Mouse (Mus musculus): ENCODE results near the gene Wdr41. TPM values are rescaled to one million over a fixed set of nuclear protein-coding genes. Genes with fewer than 3 reads are reported as not detected.

The Wdr41 gene
- 20.8 and 22.2 TPM in 2 replicates for polyA plus RNA-seq (2015; fragmentation: Nextera tagmentation; extraction: Ambion mirVana)

DNA sequence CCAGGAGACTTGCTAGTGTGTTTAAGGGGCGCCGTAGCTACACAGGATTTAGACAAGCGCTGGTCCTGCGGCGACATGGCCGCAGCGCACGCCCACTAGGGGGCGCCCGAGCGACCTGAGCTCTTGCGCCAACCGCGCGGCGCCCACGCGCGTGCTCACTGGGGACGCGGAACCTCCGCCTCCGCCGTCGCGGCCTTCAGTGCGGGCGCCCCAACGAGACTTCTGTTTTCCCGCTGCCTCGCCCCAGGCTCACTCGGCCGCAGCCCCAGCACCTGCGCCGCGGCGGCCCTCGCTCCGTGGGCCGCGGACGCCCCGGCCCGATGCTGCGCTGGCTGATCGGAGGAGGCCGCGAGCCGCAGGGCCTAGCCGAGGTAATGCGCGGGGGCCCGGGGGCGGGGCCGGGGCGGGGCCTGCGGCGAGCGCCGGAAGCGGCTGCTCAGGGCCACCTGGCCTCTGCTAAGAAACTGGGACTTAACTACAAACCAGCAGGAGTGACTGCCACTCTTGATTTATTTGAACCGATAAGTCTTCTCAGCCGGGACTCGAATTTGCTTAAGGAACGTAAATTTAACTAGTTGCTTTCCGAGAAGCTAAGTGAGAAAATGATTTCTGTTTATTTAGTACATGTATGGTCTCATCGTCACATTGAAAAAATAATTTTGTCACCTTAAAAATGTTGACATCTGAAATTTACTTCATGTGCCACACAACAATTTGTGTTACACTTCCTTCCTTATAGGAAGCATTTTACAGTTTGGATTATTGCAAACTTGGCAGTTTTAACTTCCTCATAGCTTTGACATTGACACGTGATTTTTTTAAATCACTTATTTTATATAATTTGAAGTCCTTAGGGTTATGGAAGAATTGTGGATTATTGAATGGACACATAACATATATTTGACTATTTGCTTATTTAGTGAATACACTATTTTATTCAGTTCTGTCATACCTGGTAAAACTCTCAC is at the start of gene Wdr41:
Gene Wdr41 (plus strand): TSS at position 126 of the 968 bp plus-strand sequence.
- H3K27ac ChIP-seq, result peak within 1 kb of the TSS; percentile 99
- peaks cover 15% of the 10 kb centered on the region for H3K4me1 ChIP-seq
- H3K4me2 ChIP-seq (replicated peaks), result peak within 1 kb of the TSS; percentile 56
- H3K36me3 ChIP-seq, result peaks cover 7% of the 10 kb centered on the region; the same call in 1 of the 2 replicates
- ATAC-seq (ENCODE audit: low FRiP score, low read depth), result peak; percentile 97
- peak within 1 kb of the TSS; percentile 94 for H3K9ac ChIP-seq
- H3K4me3 ChIP-seq, result peak within 1 kb of the TSS; percentile 68
- H3K9me3 ChIP-seq, result no peaks in the 10 kb centered on the region
- no peaks in the 10 kb centered on the region for H3K27me3 ChIP-seq
- WGBS, result 2% methylated on average over 68 of the region's 68 CpGs

GRCm38 (mm10) chr13:94928086-94928485 is 48.1 kb upstream of the Wdr41 start:
- Histone ChIP-seq H3K27ac (no peak overlapping the region), H3K4me3 (no peak overlapping the region), H3K27me3 (peaks cover 22% of the 10 kb centered on the region), H3K4me1 (no peaks in the 10 kb centered on the region; the same call in 1 of the 2 replicates), H3K9me3 (no peaks in the 10 kb centered on the region), H3K4me2 (replicated peaks) (no peak overlapping the region), H3K36me3 (no peaks in the 10 kb centered on the region), H3K9ac (no peak overlapping the region)
- ATAC-seq (ENCODE audit: low FRiP score, low read depth), result no peak
- WGBS, result 82% methylated on average over 3 of the region's 3 CpGs

- Histone ChIP-seq H3K36me3 (no peaks in the 10 kb centered on the region), H3K4me2 (replicated peaks) (no peak overlapping the region), H3K4me1 (no peaks in the 10 kb centered on the region), H3K9ac (no peak overlapping the region), H3K4me3 (no peak overlapping the region), H3K27me3 (peaks cover 14% of the 10 kb centered on the region; the same call in 1 of the 2 replicates), H3K27ac (no peak overlapping the region), H3K9me3 (no peaks in the 10 kb centered on the region)
- WGBS, result 71% methylated on average over 5 of the region's 5 CpGs
- no peak for ATAC-seq (ENCODE audit: low FRiP score, low read depth)
Measured at GRCm38 (mm10) chr13:94938418-94938817, 37.7 kb upstream of the Wdr41 start.

DNA sequence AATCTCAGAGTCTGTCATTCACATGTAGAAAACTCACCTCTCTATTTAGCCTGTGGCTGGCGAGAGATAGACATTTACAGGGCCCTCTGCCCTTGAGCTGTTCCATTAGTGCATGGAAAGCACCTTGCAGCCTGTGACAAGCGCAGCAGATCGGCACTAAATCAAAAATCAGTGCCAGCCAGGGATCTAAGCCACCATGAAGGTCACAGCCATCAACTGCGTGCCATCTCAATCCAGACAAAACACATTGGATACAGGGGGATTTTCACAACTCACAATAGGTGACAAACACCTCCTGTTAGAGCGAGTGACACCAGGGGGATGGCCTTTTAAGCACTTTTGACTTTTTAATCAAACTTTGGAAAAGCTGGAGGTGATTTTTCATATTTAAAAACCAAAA is 36.0 kb upstream of the Wdr41 start:
- Histone ChIP-seq H3K9me3 (no peaks in the 10 kb centered on the region), H3K4me3 (no peak overlapping the region), H3K27ac (no peak overlapping the region), H3K4me1 (no peaks in the 10 kb centered on the region), H3K9ac (no peak overlapping the region), H3K4me2 (replicated peaks) (no peak overlapping the region), H3K27me3 (peaks cover 14% of the 10 kb centered on the region; the same call in 1 of the 2 replicates), H3K36me3 (no peaks in the 10 kb centered on the region)
- WGBS, result 65% methylated on average over 5 of the region's 5 CpGs
- ATAC-seq (ENCODE audit: low FRiP score, low read depth), result no peak

DNA sequence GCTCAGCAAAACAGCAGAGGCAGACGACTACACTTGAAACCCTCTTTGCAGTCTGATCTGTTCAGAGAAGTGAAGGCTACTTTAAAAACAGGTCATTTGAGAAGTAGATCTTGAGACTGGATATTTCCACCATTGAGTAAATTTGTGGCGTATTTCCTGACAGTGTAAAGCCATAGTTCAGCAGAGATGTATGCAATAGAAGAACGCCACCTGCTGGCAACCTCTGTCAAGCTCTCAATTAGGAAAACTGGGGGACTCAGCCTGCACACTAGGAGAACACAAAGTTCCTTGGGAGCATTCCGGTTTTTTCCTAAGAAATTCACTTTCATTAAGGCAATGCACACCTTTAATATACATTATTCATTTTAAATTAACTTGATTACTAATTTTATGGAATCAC is 34.9 kb upstream of the Wdr41 start:
- H3K4me3 ChIP-seq, result no peak overlapping the region
- no peak overlapping the region for H3K27ac ChIP-seq
- no peaks in the 10 kb centered on the region for H3K9me3 ChIP-seq
- peaks cover 14% of the 10 kb centered on the region; the same call in 1 of the 2 replicates for H3K27me3 ChIP-seq
- ATAC-seq (ENCODE audit: low FRiP score, low read depth), result peak; percentile 59; the same call in 1 of the 2 replicates
- no peak overlapping the region for H3K9ac ChIP-seq
- WGBS, result 15% methylated on average over 4 of the region's 4 CpGs
- H3K36me3 ChIP-seq, result no peaks in the 10 kb centered on the region
- H3K4me1 ChIP-seq, result no peaks in the 10 kb centered on the region
- no peak overlapping the region for H3K4me2 ChIP-seq (replicated peaks)

DNA sequence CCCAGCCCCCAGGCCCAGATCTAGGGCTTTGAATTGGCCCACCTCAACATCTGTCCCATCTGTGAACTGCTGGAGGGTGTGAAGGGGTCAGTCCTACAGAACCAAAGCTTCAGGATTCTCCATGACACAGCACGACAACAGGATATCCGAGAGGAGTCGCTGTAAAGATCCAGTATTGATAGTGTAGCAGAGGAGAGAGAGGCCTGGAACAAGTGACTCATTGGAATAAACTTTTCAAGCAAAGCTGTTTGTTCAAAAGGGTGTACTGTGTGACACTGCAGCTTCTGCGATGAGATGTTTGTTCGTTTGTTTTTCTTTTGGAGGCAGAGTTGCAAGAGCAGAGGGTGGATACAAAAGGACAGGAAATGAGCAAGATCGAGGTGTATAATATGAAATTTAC is 20.2 kb upstream of the Wdr41 start:
- WGBS, result 70% methylated on average over 6 of the region's 6 CpGs
- no peak for ATAC-seq (ENCODE audit: low FRiP score, low read depth)
- H3K9ac ChIP-seq, result no peak overlapping the region
- no peaks in the 10 kb centered on the region for H3K4me1 ChIP-seq
- no peak overlapping the region for H3K27ac ChIP-seq
- no peak overlapping the region for H3K4me2 ChIP-seq (replicated peaks)
- H3K9me3 ChIP-seq, result no peaks in the 10 kb centered on the region
- no peaks in the 10 kb centered on the region for H3K27me3 ChIP-seq
- no peak overlapping the region for H3K4me3 ChIP-seq
- H3K36me3 ChIP-seq, result no peaks in the 10 kb centered on the region

DNA sequence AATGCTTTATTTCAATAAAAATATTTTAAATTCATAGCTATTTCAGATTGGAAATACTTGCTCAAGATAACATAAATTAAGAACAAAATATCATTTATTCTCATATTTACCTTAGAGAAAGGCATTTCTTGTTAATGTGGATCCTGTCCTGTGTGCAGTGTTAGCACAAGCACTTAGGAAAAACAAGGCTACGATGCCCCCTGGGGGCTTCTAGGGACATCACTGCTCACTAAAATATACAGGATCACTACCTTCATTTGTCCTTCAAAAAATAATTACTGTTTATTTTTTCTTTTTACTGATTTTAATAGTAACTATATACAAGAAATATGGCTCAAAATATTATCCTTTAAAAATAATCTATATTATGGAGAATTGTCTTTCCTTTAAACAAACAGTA is 18.2 kb upstream of the Wdr41 start:
- Histone ChIP-seq H3K9me3 (no peaks in the 10 kb centered on the region), H3K36me3 (no peaks in the 10 kb centered on the region), H3K4me1 (no peaks in the 10 kb centered on the region), H3K27me3 (no peaks in the 10 kb centered on the region), H3K9ac (no peak overlapping the region), H3K4me3 (no peak overlapping the region), H3K4me2 (replicated peaks) (no peak overlapping the region), H3K27ac (no peak overlapping the region)
- WGBS, result 51% methylated on average over 1 of the region's 1 CpGs
- ATAC-seq (ENCODE audit: low FRiP score, low read depth), result no peak

DNA sequence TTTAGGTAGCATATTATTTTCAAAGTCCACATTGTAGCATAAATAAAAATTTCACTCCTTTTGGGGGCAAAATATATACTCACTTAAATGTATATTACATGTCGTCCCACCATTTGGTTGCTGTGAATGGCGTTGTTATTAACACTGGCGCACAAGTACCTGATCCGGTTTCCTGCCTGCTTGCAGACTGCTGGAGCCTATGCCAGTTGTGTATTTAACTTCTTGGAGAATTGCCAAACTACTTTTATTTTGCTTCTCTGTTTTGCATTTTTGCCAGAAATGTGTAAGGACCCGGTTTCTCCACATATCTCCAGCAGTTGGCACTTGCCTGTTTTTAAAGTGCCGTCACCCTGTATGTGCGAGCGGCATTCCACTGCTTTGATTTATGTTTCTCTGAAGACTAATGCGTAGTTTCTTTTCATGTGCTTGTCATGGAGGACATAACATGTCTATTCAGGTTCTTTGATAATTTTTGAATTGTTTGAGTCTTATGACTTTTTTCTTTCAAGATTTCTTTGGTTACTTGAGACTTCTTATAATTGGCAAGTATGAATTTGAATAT is 6.1 kb upstream of the Wdr41 start:
- no peak overlapping the region for H3K9ac ChIP-seq
- ATAC-seq (ENCODE audit: low FRiP score, low read depth), result no peak
- no peaks in the 10 kb centered on the region for H3K27me3 ChIP-seq
- no peak overlapping the region for H3K4me3 ChIP-seq
- H3K27ac ChIP-seq, result no peak overlapping the region
- no peaks in the 10 kb centered on the region for H3K9me3 ChIP-seq
- H3K36me3 ChIP-seq, result no peaks in the 10 kb centered on the region
- H3K4me1 ChIP-seq, result peaks cover 15% of the 10 kb centered on the region
- WGBS, result 29% methylated on average over 9 of the region's 9 CpGs
- no peak overlapping the region for H3K4me2 ChIP-seq (replicated peaks)

DNA sequence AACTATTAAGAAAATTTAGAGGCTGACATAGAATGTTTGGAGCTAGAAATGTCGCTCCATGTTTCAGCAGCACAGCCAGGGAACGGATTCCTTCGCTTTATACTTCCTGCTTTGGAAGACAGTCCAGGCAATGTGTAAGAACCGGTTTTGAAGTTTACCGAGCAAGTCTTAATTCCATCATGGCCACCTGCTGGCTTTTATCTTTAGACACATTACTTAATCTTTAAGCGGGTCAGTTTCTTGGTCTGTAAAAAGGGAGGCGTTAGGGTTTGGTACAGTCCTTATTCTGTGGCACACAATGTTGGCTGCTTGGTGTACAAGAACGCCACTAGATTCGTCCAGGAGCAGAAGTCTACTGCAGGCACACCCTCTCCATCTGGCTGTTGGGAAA is 321 bp upstream of the Wdr41 start:
- peak overlapping the region; percentile 52; the same call in 1 of the 2 replicates for H3K27ac ChIP-seq
- ATAC-seq (ENCODE audit: low FRiP score, low read depth), result no peak
- H3K4me3 ChIP-seq, result peak overlapping the region; percentile 68
- peak overlapping the region; percentile 56 for H3K4me2 ChIP-seq (replicated peaks)
- no peaks in the 10 kb centered on the region for H3K27me3 ChIP-seq
- peaks cover under 1% of the 10 kb centered on the region; the same call in 1 of the 2 replicates for H3K36me3 ChIP-seq
- 0 out of 2 replicates have a peak overlapping the region, but pooled peaks have one; percentile 37 for H3K9ac ChIP-seq
- H3K4me1 ChIP-seq, result peaks cover 17% of the 10 kb centered on the region
- 19% methylated on average over 9 of the region's 9 CpGs for WGBS
- H3K9me3 ChIP-seq, result no peaks in the 10 kb centered on the region

DNA sequence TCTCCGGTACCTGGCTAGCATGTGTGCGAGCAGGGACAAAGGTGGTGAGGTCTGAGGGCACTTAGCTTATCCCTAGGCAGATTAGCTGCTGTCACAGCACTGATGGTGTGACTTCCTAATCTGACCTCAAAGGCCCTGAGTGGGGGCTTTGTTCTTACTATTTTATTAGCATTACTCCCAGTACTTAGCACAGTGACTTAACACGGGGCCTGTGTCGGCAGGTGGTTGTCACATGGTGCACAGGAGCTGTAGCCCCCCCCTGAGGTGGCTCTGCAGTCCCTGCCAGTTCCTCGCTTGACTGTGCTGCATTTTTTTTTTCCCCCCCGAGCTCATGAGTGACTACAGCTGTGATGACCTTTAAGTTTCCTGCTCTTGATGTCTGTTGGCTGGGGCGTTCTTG is 2.9 kb downstream of the Wdr41 start:
- Histone ChIP-seq H3K36me3 (peaks cover 15% of the 10 kb centered on the region), H3K4me3 (no peak overlapping the region), H3K27ac (no peak overlapping the region), H3K4me1 (peaks cover 15% of the 10 kb centered on the region), H3K9ac (no peak overlapping the region), H3K27me3 (no peaks in the 10 kb centered on the region), H3K9me3 (no peaks in the 10 kb centered on the region), H3K4me2 (replicated peaks) (no peak overlapping the region)
- 35% methylated on average over 7 of the region's 7 CpGs for WGBS
- no peak for ATAC-seq (ENCODE audit: low FRiP score, low read depth)

DNA sequence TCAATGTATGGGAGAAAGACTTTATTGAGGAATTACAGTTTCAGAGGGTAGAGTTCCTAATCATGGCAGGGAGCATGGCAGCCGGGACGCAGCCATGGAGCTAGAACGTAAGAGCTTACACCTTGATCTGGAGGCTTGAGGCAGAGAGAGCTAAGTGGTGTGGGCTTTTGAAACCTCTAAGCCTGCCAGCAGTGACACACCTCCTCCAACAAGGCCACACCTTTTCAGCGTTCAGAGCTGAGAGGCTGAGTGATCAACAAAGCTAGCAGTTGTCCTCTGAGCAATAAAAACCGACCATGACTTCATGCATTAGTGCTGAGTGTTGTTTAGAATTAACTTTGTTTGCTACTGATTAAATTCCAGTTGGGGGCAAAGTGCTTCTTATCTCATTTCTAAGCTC is 14.4 kb downstream of the Wdr41 start:
- no peaks in the 10 kb centered on the region for H3K36me3 ChIP-seq
- no peak for ATAC-seq (ENCODE audit: low FRiP score, low read depth)
- H3K9ac ChIP-seq, result no peak overlapping the region
- H3K4me2 ChIP-seq (replicated peaks), result no peak overlapping the region
- no peaks in the 10 kb centered on the region for H3K27me3 ChIP-seq
- peaks cover 13% of the 10 kb centered on the region for H3K4me1 ChIP-seq
- H3K9me3 ChIP-seq, result no peaks in the 10 kb centered on the region
- H3K27ac ChIP-seq, result no peak overlapping the region
- no peak overlapping the region for H3K4me3 ChIP-seq
- WGBS, result 62% methylated on average over 5 of the region's 5 CpGs

GRCm38 (mm10) chr13:95007281-95007680 is 31.1 kb downstream of the Wdr41 start:
- ATAC-seq (ENCODE audit: low FRiP score, low read depth), result no peak

More at GRCm38 (mm10) chr13:95007281-95007680, 31.1 kb downstream of the Wdr41 start:
- Histone ChIP-seq H3K4me3 (no peak overlapping the region), H3K9ac (no peak overlapping the region), H3K9me3 (no peaks in the 10 kb centered on the region), H3K27me3 (no peaks in the 10 kb centered on the region), H3K4me2 (replicated peaks) (no peak overlapping the region), H3K36me3 (peaks cover 9% of the 10 kb centered on the region; the same call in 1 of the 2 replicates), H3K27ac (no peak overlapping the region), H3K4me1 (no peaks in the 10 kb centered on the region)
- WGBS, result 66% methylated on average over 8 of the region's 8 CpGs

Data from limb, embryonic 13.5 days (tissue).